Mouse (Mus musculus): Measurements from ENCODE around the gene Zdhhc20.

DNA sequence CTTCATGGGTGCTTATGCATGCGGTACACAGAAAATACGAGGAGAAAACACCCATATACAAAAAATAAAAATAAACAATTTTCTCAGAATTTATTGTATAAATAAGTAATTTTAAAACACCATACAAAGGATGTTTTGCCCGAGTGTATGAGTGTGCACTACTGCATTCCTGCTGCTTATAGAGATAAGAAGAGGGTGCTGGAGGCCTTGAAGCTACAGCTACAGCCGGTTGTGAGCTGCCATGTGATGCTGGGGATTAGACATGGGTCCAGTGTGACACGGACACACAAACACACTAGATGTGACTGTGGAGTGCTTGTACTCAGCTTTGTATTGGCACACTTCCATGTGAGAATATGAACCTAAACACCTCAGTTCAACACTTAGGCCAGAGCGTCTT lies 47.2 kb upstream of the Zdhhc20 start:
- no peak for TF ChIP-seq EP300 (IDR thresholded peaks at IDR 0.05; ENCODE audit: low read depth)
- no peak for TF ChIP-seq CTCF (IDR thresholded peaks at IDR 0.05; ENCODE audit: low read depth)

Data from liver, postnatal 0 days (tissue).